Mouse (Mus musculus): Measurements from ENCODE around the gene Rrp15. TPM values are rescaled to one million over a fixed set of nuclear protein-coding genes. Genes with fewer than 3 reads are reported as not detected.

The Rrp15 gene
- total RNA-seq, 2 experiments from 2014 or later: 13.0 to 16.8 TPM

GRCm38 (mm10) chr1:186714980-186715896 is 33.9 kb downstream of the Rrp15 start:
- DNase-seq (ENCODE audit: low spot score in 2 of 2): no peak

- DNase-seq (ENCODE audit: low spot score in 2 of 2): no peak
Measured at GRCm38 (mm10) chr1:186714215-186714614, 34.9 kb downstream of the Rrp15 start.

- DNase-seq (ENCODE audit: low spot score in 2 of 2): peak in 1 of 2 experiments; percentile 73
Measured at GRCm38 (mm10) chr1:186712802-186713471, 36.2 kb downstream of the Rrp15 start.

- DNase-seq (ENCODE audit: low spot score in 2 of 2): peak; percentile 36 to 37
Measured at GRCm38 (mm10) chr1:186705915-186706248, 43.3 kb downstream of the Rrp15 start, which contains the start of gene Tgfb2. Gene Tgfb2, minus strand, starts transcription at chr1:186705989.

- peak; percentile 59 to 64 for DNase-seq (ENCODE audit: low spot score in 2 of 2)
Measured at GRCm38 (mm10) chr1:186705203-186705914, 43.8 kb downstream of the Rrp15 start.

- DNase-seq (ENCODE audit: low spot score in 2 of 2): peak in 1 of 2 experiments; percentile 25
Measured at GRCm38 (mm10) chr1:186703980-186704701, 45.0 kb downstream of the Rrp15 start.

GRCm38 (mm10) chr1:186703256-186703979 is 45.7 kb downstream of the Rrp15 start:
- DNase-seq (ENCODE audit: low spot score in 2 of 2): no peak

- DNase-seq (ENCODE audit: low spot score in 2 of 2): no peak
Measured at GRCm38 (mm10) chr1:186702391-186703255, 46.5 kb downstream of the Rrp15 start.

- DNase-seq (ENCODE audit: low spot score in 2 of 2): no peak
Measured at GRCm38 (mm10) chr1:186701206-186701905, 47.8 kb downstream of the Rrp15 start.

GRCm38 (mm10) chr1:186700496-186700895 is 48.7 kb downstream of the Rrp15 start:
- no peak for DNase-seq (ENCODE audit: low spot score in 2 of 2)

GRCm38 (mm10) chr1:186698583-186699338 is 50.4 kb downstream of the Rrp15 start:
- no peak for DNase-seq (ENCODE audit: low spot score in 2 of 2)

GRCm38 (mm10) chr1:186696231-186696630 is 52.9 kb downstream of the Rrp15 start:
- DNase-seq (ENCODE audit: low spot score in 2 of 2): no peak

GRCm38 (mm10) chr1:186695361-186695760 is 53.8 kb downstream of the Rrp15 start:
- no peak for DNase-seq (ENCODE audit: low spot score in 2 of 2)

- no peak for DNase-seq (ENCODE audit: low spot score in 2 of 2)
Measured at GRCm38 (mm10) chr1:186692370-186692769, 56.8 kb downstream of the Rrp15 start.

- DNase-seq (ENCODE audit: low spot score in 2 of 2): peak; percentile 50 to 71
Measured at GRCm38 (mm10) chr1:186691708-186692107, 57.5 kb downstream of the Rrp15 start.

- no peak for DNase-seq (ENCODE audit: low spot score in 2 of 2)
Measured at GRCm38 (mm10) chr1:186684041-186684440, 65.1 kb downstream of the Rrp15 start.

- no peak for DNase-seq (ENCODE audit: low spot score in 2 of 2)
Measured at GRCm38 (mm10) chr1:186682606-186683005, 66.6 kb downstream of the Rrp15 start.

- DNase-seq (ENCODE audit: low spot score in 2 of 2): no peak
Measured at GRCm38 (mm10) chr1:186677614-186678013, 71.5 kb downstream of the Rrp15 start.

All from layer of hippocampus, postnatal 14 days (tissue).